Mouse (Mus musculus) kidney, adult 2 months (tissue): ENCODE results near the gene Mosmo.

Experiments
- CTCF ChIP-seq: fragments of 200-500 bp; conservative IDR thresholded peaks from 2 replicates; pipeline ENCODE4 v1.5.1; 2011; ENCODE audit warnings: low read depth, mild to moderate bottlenecking, control low read depth, low read length, moderate library complexity, mixed read lengths; ENCODE audit not compliant: insufficient read depth, insufficient read length
- POLR2A ChIP-seq: fragments of 200-500 bp; IDR thresholded peaks from one replicate; pipeline ENCODE4 v1.6.1; 2011; ENCODE audit warnings: low read depth, low read length, control low read depth

DNA sequence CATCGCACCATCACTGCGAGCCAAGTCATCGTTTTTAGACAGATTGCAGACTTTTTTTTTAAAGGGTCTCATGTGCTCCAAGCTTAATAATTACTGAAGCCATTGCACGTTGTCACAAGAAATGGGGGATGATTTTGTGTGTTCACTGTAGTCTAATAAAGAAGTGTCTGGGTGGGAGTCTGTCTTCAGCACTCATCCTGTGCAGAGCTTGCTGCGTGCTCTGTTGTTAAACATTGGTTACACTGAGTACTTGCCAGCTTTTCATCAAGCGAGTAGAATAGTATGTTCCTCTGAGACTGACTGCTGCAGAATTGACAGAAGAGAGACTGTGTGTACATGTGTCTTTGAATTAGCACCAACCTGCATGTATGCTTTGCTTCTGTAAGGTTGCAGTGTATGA is 7.8 kb downstream of the Mosmo start:
- TF ChIP-seq POLR2A (no peak), CTCF (no peak)
